Mouse (Mus musculus) B cell, adult 2 months (primary cell): Measurements from ENCODE around the gene Actr3.

Source experiments
- DNase-seq, 2 experiments: peaks; one replicate each; pipeline ENCODE4 v3.0.0; 2022

Actr3 gene

DNA sequence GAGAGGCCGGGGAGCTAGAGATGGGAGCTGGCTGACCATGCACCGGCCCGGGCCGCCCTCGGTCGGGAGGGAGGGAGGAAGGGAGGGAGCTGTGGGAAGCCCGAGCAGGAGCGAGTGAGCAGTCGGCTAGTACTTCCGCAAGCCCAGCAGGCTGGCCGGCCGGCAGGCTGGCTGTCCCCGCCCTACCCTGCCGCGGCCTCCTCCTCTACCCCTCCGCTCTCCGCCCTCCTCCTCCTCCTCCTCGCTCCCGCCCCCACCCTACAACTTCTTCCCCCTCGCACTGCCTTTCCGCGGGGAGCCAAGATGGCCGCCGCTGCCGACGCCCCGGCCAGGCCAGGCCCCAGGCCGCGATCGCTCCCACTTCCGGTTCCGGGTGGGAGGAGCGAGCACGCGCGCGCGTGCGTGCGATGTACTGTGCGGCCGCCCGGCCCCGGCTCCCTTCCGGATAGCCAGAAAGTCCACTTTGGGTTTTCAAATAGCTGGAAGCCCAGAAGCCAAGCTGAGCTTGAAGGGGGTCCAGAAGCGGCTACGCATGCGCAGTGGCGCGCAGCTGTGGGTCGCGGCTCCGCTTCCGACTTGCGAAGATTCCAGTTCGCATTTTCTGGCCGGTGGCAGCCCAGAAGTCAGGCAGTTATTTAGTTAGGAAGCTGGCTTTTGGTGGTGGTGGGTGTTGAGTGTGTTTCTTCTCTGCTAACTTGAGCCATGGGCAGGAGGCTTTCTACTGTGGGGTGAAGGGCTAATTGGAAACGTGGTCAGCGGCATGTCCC lies at the start of gene Actr3:
Gene Actr3 (minus strand): TSS at position 359 of the 767 bp plus-strand sequence.
- peak; percentile 99 for DNase-seq

DNA sequence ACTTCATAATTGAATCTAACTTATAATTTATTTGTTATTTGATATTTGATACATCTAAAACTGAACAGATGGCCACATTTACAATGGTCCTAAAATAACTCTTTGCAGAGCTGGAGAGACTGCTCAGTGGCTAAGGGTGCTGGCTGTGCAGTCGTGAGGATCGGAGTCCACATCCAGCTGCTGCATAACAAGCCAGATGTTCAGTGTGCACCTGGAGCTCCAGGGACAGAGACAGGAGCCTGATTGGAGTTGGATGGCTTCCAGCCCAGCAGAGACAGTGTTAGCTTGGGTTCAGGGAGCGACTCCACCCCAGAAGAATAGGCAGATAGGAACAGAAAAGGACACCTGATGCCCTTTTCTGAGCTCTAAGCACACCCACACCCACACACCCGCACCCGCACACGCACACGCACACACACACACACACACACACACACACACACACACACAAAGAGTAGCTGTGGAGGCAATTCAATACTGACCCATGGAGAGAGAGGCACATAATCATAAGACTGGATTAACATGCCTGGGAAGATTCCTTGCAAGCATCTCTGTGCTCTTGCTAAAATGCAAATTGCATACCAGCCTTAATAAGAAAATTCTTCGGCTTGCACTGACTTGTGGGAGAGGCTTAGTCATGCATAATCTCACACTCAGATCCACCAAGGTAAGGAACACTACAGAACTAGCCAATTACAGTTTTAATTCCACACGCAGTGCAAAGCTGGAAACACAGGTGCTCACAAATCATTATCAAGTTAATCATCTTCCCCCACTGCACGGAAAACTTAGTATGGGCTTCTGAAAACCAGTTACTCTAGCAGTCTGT lies 47.1 kb upstream of the Actr3 start:
- no peak for DNase-seq

DNA sequence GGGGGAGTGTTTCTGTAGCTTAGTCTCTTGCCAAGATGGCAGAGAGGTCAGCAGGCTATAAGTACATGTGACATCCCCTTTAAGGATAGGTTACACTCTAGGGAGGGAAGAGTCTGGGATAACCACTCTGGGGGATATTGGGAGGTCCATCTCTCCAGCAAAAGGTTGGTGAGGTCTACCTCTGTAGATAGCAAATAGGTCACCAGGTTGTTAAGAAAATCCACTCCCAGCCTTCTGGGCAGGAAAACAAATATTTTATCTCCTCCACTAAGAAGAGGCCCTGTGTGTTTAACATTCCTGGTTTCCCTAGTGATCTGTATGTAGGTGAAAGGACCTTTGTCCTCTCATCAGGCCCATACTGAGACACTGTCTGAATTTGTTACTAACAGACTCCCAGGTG lies 46.3 kb upstream of the Actr3 start:
- DNase-seq = no peak

DNA sequence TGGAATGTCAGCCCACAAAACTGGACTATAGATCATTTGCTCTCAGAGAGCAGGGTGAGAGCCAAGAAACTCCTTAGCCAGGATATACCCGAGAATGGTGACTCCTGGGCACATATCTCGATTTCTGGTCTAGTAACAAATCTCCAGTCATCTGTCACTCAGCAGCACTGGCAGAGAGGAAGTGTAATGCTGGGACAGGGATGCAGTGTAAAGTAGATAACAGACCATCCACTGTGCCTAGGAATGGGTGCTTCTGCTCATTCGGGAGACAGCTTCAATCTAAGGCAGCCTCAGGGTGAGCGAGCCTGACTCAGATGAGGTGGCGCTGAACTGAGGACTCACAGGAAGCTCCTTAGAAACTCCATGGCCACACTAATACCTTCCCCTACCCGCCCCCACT lies 43.1 kb upstream of the Actr3 start:
- no peak for DNase-seq

DNA sequence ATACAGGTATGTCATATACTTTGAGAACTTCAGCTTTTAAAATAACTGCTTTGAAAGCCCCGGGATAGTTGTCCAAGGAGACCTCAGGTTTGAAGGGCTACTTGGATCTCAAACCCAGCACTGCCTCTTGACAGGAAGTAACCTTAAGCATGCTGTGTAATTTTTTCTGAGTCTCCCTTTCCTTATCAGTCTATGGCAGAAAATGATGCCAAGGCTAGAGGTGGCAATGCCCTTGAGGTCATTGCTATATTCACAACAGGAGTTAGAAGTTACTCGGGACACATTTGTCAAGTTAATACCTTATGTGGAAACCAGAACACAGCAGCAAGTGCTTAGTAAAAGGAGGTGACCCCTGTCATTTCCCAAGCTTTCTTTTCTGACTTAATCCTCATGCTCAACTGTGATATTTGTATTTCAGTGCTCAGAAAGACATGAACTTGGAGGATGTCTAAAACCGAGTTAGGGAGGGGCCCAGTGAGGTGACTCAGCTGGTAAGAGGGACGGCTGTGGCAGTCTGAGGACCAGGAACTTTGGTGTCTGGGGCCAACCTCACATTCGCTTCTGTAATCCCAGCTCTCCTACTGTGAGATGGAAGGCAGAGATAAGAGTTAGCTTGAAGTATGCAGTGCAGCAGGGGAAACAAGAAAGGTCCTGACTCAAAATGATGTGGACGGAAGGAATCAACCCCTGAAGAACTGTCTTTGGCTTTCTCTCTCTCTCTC lies 40.6 kb upstream of the Actr3 start:
- DNase-seq = no peak

DNA sequence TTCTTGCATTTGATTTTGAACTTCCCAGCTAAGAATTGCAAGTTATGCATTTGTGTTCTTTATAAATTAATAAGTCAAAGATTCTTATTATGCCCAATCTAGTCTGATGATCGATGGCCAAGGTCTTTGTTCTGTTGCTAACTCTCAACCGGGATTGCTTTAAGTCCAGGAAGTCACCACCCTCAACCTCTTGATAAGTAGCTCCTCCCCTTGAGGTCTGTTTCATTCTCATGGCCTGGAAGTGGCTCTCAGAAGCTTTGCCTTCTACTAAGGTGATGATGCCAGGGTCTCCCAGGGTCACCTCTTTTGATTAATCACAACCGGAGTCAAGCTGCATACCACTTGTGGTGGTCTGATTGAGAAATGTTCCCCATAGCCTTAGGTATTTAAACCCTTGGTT lies 38.3 kb upstream of the Actr3 start:
- DNase-seq = peak in 1 of 2 experiments; percentile 13

DNA sequence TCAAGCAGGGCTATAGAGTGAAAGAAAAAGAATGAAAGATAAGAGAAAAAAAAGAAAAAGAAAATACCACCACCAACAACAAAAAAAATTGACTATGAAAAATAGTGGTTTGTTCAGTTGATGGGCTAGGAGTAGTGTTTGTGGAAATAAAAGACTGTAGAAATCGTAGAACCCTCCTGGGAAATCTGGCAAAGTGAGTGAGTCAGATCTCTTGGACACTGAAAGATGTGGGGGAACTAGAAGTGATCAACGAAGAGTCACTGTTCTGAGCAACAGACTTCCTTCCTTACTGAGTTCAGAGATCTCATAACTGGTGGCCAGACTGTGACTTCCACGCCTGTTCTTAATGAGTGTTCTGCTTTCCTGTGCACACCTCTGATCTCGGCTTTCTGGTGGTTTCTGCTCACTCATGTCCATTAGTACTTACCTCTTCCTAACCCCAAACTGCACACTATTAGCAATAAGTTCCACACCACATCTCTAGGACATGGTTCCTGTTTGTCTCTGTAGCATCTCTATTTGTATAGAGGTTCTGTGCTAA lies 37.7 kb upstream of the Actr3 start:
- DNase-seq = peak; percentile 61 to 64

DNA sequence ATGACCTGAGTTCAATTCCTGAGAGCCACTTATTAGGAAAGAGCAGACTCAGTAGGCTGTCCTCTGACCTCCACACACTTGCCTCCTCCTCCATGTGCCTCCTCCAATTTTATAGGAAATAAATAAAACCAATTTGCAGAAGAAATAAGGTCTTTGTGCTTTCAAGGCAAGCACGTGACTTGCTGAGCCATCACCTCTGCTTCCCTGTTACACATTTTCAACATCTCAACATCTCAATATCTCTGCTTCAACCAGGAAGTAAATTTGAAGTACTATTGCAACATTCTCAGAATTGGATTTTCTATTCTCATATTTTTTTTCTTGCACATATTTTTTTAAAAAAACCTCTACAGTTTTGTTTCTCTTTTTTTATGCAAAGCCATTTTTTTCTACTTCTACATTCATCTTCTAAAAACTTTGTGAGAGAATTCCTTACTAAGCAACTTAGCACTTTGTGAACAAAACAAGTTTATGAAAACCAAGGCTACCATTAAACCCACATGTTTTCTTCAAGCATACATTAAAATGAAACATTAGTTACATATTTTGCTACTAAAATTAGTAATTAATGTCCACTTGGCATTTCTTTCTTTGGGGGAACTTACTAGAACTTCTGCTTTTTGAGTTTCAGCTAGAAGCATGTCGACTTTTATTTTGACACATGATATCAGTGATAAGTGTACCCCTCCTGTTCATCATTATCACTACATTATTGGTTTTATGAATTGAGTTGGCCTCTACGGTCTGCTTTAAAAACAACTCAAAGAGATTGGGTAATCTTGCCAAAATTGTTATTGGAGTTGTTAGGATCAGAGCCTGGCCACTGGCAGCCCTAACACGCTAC lies 35.5 kb upstream of the Actr3 start:
- DNase-seq = peak; percentile 30 to 34

DNA sequence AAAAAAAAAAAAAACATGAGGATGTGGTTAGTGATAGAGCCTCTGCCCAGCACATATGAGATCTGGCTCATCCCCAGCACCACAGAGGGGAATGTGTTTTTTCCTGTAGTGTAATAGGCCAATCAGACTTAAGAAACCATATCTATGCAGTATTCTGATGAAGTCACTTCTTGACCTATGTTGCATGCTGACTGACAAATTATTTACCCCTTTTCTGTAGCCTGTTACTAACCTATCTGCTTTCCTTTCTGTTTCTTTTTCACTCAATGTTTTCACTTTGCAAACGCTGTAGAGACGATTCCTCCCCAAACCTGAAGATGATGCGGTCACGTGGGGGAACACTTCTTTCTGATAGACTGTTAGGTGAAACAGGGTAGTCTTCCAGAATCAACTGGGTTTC lies 32.4 kb upstream of the Actr3 start:
- peak; percentile 34 to 45 for DNase-seq

DNA sequence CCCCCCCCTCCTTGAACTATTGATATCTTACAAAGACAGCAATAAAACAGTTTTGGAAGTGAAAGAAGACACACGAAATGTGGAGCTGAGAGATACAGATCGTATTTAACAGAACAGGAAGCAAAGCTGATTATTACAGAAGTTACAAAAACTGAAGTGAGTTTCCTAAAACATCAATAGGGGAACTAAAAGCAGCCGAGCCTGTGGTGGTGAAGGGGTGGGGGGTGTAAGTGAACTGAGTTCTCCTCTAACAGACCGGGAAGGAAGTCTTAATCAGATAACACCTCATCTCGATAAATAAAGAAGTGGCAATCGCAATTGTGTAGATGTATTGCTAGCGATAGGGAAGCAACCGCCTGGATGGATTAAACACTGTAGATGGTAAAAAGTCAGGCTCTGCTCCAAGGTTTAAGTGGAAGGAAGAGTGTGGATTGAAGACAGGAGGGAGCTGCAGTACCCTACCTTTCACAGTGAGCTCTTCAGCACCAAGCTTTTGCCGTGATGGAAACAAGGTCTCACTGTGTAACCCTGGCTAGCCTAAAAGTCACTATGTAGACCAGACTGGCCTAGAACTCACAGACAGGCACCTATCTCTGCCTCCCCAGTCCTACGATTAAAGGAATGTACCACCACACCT lies 31.2 kb upstream of the Actr3 start:
- DNase-seq = peak; percentile 76 to 85

DNA sequence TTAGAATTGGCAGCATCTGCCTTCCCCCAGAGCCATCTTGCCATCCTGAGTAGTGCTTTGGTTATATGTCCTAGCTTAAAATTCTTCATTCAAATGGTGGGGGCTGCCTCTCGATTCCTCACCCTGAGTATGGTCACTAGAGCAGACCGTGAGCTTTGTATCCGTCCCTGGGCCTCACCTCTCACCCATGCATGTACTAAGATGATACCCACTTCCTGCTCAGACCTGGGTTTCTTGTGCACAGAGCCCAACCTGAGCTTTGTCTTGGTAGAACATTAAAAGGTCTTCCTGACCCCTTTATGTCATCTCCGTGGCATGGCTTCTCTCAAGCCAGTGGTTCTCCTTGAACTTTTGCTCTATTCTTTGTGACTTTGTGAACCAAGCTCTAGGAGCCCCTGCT lies 28.5 kb upstream of the Actr3 start:
- DNase-seq = peak; percentile 45 to 51

DNA sequence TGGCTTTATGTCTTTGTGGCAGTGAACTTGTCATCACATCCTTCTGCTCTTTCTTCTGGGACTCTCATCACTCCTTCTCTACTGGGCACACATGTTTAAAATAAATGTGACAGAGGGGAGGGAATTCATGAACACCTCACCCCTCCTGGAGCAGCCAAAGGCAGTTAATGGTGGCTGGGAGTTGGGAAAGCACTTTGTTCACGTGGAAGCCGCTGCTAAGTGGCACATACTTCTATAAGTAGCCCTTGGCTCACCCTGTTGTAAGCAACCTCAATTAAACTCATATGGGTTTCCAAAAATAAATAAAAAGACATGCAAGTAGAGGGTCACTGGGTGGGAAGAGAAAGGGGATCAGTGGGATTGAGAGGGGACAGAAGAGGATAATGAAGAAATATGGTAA lies 27.8 kb upstream of the Actr3 start:
- DNase-seq = no peak

DNA sequence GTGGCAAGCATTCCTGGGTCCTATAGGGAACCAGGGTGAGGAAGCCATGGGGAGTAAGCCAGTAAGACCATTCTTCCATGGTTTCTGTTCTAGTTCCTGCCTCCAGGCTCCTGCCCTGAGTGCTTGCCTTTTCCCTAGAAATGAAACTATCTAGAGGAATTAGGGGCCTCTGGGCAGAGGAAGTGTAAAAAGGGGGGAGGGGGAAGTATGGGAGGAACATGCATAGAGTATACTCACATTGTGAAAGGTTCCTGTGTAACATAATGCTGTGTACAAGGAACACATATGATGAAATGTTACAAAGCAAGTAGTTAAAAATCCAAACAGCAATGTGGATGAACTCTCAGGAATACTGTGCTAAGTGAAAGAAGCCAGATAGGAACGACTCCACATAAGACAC lies 27.4 kb upstream of the Actr3 start:
- no peak for DNase-seq

DNA sequence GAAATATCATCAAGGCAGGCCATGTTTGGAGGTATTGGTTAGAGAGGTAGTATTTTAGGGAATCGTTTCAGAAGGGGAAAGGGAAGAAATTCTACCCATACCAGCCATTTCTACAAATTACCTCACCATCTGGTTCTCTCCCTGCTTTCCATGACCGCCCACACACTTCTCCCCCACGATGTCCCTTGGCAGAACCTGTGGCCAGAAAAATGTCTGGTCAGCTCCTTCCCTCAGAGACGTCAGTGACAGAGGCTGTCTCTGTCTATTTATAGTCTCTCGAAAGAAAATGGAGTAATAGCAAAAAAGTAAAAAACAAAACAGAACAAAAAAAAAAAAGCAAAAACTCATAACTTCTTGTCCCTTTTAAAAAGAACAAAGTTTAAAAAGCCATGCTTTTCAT lies 23.0 kb upstream of the Actr3 start:
- DNase-seq = no peak

DNA sequence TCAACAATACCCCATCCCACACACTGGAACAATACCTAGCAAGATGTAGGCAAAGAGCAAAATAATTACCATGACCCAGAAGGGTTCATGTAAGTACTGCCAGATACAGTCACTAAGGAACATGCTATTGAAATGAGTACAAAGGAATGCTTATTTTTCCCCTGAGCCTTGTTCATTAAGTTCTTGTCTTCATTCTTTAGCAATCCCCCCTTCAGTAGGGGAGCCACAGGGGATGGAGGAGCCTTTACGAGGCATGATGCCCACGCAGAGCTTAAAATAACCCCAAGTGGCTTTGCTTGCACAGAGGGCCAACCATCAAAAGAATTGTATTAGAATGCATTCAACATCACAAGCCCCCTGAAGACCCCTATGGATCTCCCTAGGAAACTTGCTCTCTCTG lies 19.6 kb upstream of the Actr3 start:
- no peak for DNase-seq

DNA sequence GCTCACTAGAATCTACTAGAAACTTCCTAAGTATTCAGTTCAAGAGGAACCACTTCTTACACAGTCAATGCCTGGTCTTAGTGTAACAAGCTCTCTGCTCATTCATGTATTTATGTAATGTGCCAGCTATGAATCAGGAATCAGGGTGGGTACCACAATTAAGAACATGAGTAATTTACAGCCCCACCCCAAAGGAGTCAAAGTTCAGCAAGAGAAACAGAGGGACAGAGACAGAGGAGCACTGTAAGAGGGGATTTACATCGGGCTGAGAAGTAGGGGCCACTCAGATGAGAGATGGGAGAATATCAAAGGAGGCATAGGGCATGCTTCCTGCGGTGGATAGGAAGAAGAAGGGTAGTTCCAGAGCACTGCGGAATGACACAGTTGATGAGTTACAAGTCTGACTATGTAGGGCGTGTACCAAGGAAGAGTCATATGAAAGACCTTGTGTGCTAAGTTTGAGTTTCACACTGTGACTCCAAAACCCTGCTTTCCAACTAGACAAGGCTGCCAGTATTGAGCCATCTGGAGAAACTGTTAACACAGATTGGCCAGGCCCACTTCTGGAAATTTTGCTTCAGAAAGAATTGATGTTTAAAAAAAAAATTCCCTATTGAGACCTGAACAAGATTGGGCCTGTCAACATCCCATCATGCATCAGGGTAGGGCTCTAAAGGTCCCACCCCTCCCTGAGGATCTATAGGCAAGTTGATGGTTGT lies 14.9 kb upstream of the Actr3 start:
- DNase-seq = no peak

DNA sequence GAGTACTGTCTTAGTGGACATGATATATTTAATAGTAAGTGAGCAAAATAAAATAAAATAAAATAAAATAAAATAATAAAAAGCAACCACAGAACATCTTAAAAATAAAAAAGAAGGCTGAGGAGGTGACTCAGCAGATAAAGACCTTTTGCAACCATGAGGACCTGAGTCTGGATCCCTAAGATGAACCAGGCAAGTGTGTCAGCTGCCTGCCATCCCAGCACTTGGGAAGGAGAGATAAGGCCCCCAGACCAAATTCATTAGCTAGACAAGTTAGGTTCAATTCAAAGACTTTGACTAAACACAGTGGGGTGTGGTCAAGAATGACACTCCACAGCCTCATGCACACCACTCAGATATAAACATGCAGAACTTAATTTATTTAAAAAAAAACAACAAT lies 12.4 kb upstream of the Actr3 start:
- DNase-seq = no peak

DNA sequence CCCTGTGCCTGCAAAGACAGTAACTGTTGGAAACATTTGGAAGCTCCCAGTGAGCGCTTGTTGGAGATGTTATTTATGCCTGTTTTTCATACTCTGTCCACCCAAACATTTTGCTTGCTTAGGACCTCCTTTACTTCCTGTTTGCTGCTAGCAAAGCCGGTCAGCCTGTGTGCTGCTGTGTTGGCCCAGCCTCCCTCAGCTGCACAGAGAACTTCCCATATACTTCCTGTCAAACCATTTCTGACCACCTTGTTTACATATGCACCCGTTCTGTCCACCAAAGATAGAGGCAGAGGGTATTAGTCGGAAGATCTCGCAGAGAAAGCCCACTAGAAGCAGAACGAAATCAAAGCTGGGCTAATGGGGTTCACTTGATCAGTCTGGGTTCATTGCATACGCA lies 6.2 kb upstream of the Actr3 start:
- peak; percentile 54 for DNase-seq

DNA sequence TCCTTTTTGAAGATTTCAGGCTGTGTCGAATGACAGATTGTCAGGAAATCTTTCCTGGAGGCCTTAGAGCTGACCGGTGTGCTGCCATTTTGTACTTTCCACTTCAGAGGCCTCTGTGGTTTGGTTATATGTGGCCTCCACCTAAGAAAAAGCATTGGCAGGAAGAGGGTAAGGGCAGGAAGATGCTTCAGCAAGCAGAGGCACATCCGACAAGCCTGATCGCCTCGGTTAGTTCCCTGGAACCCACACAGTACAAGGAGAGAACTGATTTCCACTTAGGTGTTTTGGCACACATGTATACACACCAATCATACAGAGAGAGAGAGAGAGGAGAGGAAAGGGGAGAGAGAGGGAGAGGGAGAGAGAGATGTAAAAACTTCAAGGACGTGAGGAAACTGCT lies 5.7 kb upstream of the Actr3 start:
- peak; percentile 50 to 54 for DNase-seq

DNA sequence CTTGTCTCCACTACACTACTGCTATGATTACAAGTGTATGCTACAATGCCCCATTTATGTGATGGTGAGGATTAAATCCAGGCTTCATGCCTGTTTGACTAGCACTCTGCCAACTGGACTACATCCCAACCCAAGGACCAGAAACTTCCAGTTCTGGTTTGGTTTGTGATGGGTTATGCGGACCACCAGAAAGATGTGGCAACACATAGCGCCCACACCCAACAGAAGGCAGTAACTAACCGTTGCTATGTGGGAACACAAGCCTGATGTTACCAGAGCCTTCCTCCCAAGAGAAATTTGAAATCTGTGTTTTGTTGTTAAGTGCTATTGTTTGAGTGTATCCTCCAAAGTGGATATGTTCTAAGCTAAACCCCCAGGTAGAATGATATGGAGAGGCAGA lies 4.0 kb upstream of the Actr3 start:
- DNase-seq = no peak

DNA sequence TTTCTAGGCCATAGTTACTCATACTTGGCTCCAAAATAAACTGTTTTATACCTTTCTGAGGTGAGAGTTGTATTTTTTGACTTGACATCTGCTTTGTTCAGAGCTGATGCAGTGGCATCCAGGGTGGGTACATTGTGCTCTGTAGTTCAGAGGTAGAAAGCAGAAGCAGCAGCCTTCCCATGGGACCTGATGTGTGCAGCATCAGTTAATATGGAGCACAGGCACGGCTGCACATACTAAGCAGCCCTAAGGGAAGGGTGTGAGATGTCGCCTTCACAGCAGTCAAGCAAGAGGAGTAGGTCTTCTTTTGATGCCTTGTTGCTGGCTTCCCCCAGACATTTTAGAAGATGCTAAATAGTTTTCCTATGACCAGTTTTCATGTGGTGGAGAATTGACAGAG lies 3.3 kb upstream of the Actr3 start:
- peak; percentile 73 to 74 for DNase-seq
